Mouse (Mus musculus) ES-E14 (cell line): Measurements from ENCODE around the gene Ajm1. TPM values are rescaled to one million over a fixed set of nuclear protein-coding genes. Genes with fewer than 3 reads are reported as not detected.

ENCODE experiments used
- DNase-seq: peaks from one replicate; pipeline ENCODE4 v3.0.0-alpha.2; 2013; ENCODE audit warnings: low read depth, low spot score
- H3K27ac ChIP-seq: 2 replicates; pipeline ENCODE4 v1.5.1; 2012; ENCODE audit warnings: low read depth, mild to moderate bottlenecking, low read length, moderate library complexity, mixed read lengths; ENCODE audit not compliant: poor library complexity, insufficient read depth, severe bottlenecking
- H3K36me3 ChIP-seq: 2 replicates; pipeline ENCODE4 v1.6.1; 2012; ENCODE audit warnings: mild to moderate bottlenecking, low read length, moderate library complexity, mixed read lengths; ENCODE audit not compliant: control insufficient read depth, poor library complexity, insufficient read depth, severe bottlenecking
- H3K4me1 ChIP-seq, 2 experiments: fragments of 150-350 bp in 1 of 2; sonication (generic) in 1 of 2; 2 replicates each; pipeline ENCODE4 v1.6.1; 2012; ENCODE audit warnings: low read length in 2 of 2, mild to moderate bottlenecking in 1 of 2, mixed read lengths in 1 of 2; ENCODE audit not compliant: control insufficient read depth in 2 of 2, insufficient read depth in 2 of 2, poor library complexity in 1 of 2
- H3K4me3 ChIP-seq, 2 experiments: fragments of 150-350 bp in 1 of 2; sonication (generic) in 1 of 2; 2 replicates each; pipeline ENCODE4 v1.5.1; 2012; ENCODE audit warnings: low read length in 2 of 2, low read depth in 1 of 2, mild to moderate bottlenecking in 1 of 2, mixed read lengths in 1 of 2; ENCODE audit not compliant: insufficient read depth in 1 of 2, poor library complexity in 1 of 2, severe bottlenecking in 1 of 2
- H3K9ac ChIP-seq: 2 replicates; pipeline ENCODE4 v1.6.1; 2012; ENCODE audit warnings: low read depth, mild to moderate bottlenecking, low read length, mixed read lengths; ENCODE audit not compliant: poor library complexity, insufficient read depth, severe bottlenecking
- H3K9me3 ChIP-seq: fragments of 150-350 bp; sonication (generic); 2 replicates; pipeline ENCODE4 v1.6.1; 2012; ENCODE audit warnings: low read depth, mild to moderate bottlenecking, low read length; ENCODE audit not compliant: control insufficient read depth, insufficient read depth
- CHD2 ChIP-seq: IDR thresholded peaks from 2 replicates; pipeline ENCODE4 v1.6.1; 2014; ENCODE audit warnings: mild to moderate bottlenecking, low read depth, low read length, inconsistent platforms
- HCFC1 ChIP-seq: IDR thresholded peaks from 2 replicates; pipeline ENCODE4 v1.6.1; 2012; ENCODE audit warnings: low read length, inconsistent platforms, borderline replicate concordance; ENCODE audit not compliant: insufficient read depth
- MAFK ChIP-seq: IDR thresholded peaks from 2 replicates; pipeline ENCODE4 v1.6.1; 2014; ENCODE audit warnings: mild to moderate bottlenecking, low read depth, low read length, inconsistent platforms; ENCODE audit not compliant: insufficient read depth
- ZC3H11A ChIP-seq: IDR thresholded peaks from 2 replicates; pipeline ENCODE4 v1.6.1; 2012; ENCODE audit warnings: low read depth, mild to moderate bottlenecking, inconsistent platforms, low read length, borderline replicate concordance
- ZNF384 ChIP-seq: IDR thresholded peaks from 2 replicates; pipeline ENCODE4 v1.6.1; 2012; ENCODE audit warnings: low read depth, low read length, inconsistent platforms
- in situ Hi-C, 2 experiments: fragments of 600-800 bp; cut with MboI; formaldehyde crosslinking; loops; one replicate each; pipeline ENCODE4 v1.15.1; 2025; ENCODE audit warnings: low sequenced_read_pairs in 2 of 2, inconsistent platforms in 1 of 2; ENCODE audit not compliant: unreplicated experiment in 2 of 2
- total RNA-seq: library from RNA; depleted of rRNA; stranded (reverse); fragments of 300-350 nt; gene quantifications from 2 replicates; pipeline ENCODE4 v1.2.3, GENCODE M21; 2012

The Ajm1 gene
- total RNA-seq, 1 experiment = 0.36 TPM

DNA sequence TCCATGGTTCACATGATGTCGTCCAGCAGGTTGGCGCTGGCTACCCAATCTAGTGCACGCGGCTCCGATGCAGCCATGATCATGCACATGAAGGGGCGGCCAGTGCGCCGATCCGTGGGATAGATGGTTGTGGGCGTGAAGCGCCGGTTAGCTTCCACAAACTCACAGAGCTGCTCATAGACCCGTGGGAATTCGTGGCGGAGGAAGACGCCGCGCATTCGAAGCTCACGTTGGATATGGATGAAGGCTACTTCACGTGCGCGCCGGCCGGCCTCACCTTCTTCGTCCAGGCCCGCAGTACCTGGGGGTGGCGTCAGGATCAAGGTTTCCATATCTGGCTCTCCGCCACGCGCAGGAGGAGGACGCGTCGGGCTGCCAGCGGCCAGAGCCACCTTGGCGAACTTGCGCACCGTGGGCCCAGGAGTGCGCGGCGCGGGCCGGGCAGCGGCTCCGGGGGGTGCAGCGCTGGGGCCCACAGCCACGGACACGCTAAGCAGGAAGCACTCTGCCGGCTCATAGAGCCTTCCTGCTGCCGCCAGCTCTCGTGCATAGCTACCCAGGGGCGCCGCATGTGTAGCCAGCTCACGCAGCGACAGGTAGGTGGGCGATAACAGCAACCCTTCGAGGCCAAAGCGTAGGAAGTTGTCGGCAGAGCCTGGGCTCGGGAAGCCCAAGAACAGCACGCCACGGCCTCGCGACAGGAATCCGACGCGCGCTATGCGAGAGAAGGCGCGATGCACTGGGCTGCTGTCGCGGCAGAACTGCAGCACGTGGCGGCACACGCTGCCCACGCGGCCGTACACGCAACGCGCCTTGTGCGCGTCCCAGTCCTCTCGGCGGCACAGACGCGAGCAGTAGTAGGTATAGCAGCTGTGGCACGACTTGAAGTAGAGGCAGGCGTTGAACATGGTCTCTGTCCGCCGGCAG, 4.3 kb downstream of the Ajm1 start:
- H3K4me1 ChIP-seq = peaks cover 0 to 34% of the 10 kb centered on the region in 2 experiments; a peak in 2 of 4 replicates
- TF ChIP-seq HCFC1 (no peak), CHD2 (no peak), ZC3H11A (no peak), MAFK (no peak), ZNF384 (no peak)
- H3K9ac ChIP-seq = peak overlapping the region; percentile 13
- no peak for DNase-seq
- H3K4me3 ChIP-seq = peak overlapping the region; percentile 22 to 34; a peak in 3 of 4 replicates
- H3K9me3 ChIP-seq = no peaks in the 10 kb centered on the region
- in situ Hi-C loops = no loop called here
- H3K27ac ChIP-seq = no peak overlapping the region
- no peaks in the 10 kb centered on the region for H3K36me3 ChIP-seq

GRCm38 (mm10) chr2:25576028-25576850, 5.3 kb downstream of the Ajm1 start:
- H3K9ac ChIP-seq = no peak overlapping the region
- H3K36me3 ChIP-seq = no peaks in the 10 kb centered on the region; the same call in 1 of the 2 replicates
- TF ChIP-seq MAFK (no peak), ZNF384 (no peak), HCFC1 (no peak), CHD2 (no peak), ZC3H11A (no peak)
- in situ Hi-C loops = no loop called here
- H3K4me3 ChIP-seq = 0 out of 4 replicates have a peak overlapping the region, but pooled peaks of 1 of the 2 experiments have one; percentile 8
- peaks cover 0 to 30% of the 10 kb centered on the region in 2 experiments; a peak in 2 of 4 replicates for H3K4me1 ChIP-seq
- H3K27ac ChIP-seq = no peak overlapping the region
- H3K9me3 ChIP-seq = no peaks in the 10 kb centered on the region
- DNase-seq = no peak

GRCm38 (mm10) chr2:25575432-25576027, 6.0 kb downstream of the Ajm1 start:
- peak overlapping the region; percentile 28; the same call in 1 of the 2 replicates for H3K9ac ChIP-seq
- H3K27ac ChIP-seq = no peak overlapping the region
- in situ Hi-C loops = no loop called here
- peaks cover 0 to 29% of the 10 kb centered on the region in 2 experiments; a peak in 2 of 4 replicates for H3K4me1 ChIP-seq
- no peak for DNase-seq
- TF ChIP-seq ZC3H11A (no peak), MAFK (no peak), CHD2 (no peak), HCFC1 (no peak)
- H3K9me3 ChIP-seq = no peaks in the 10 kb centered on the region
- peak overlapping the region; percentile 49 to 54; a peak in 3 of 4 replicates for H3K4me3 ChIP-seq
- H3K36me3 ChIP-seq = peaks cover 3% of the 10 kb centered on the region; the same call in 1 of the 2 replicates
